Mouse (Mus musculus) embryonic facial prominence, embryonic 13.5 days (tissue): ENCODE measurements around the gene Mettl8. TPM values are rescaled to one million over a fixed set of nuclear protein-coding genes. Genes with fewer than 3 reads are reported as not detected.
A peak's percentile ranks its signal among the peaks of the same experiment; 100 is the strongest.

Experiments used
- ATAC-seq: fragments of 200-750 bp; cut with Nextera tagmentation; 2 replicates; pipeline ENCODE4 v1.8.0; 2017; ENCODE audit warnings: low read depth; ENCODE audit not compliant: insufficient number of reproducible peaks, insufficient read depth, low FRiP score, low TSS enrichment
- H3K27ac ChIP-seq: fragments of 300-500 bp; sonication (generic); 2 replicates; pipeline ENCODE4 v1.5.1; 2015; ENCODE audit warnings: moderate library complexity, mild to moderate bottlenecking, inconsistent platforms
- H3K27me3 ChIP-seq: fragments of 300-500 bp; sonication (generic); 2 replicates; pipeline ENCODE4 v1.6.1; 2015; ENCODE audit warnings: mild to moderate bottlenecking, inconsistent platforms
- H3K36me3 ChIP-seq: fragments of 300-500 bp; sonication (generic); 2 replicates; pipeline ENCODE4 v1.6.1; 2015; ENCODE audit warnings: mild to moderate bottlenecking, inconsistent platforms
- H3K4me1 ChIP-seq: fragments of 300-500 bp; sonication (generic); 2 replicates; pipeline ENCODE4 v1.6.1; 2015; ENCODE audit warnings: inconsistent platforms
- H3K4me2 ChIP-seq: fragments of 300-500 bp; sonication (generic); 2 replicates; pipeline ENCODE4 v1.6.1; 2015; ENCODE audit warnings: moderate library complexity, mild to moderate bottlenecking, inconsistent platforms
- H3K4me3 ChIP-seq: fragments of 300-500 bp; sonication (generic); 2 replicates; pipeline ENCODE4 v1.5.1; 2015; ENCODE audit warnings: mild to moderate bottlenecking, inconsistent platforms
- H3K9ac ChIP-seq: fragments of 300-500 bp; sonication (generic); 2 replicates; pipeline ENCODE4 v1.6.1; 2015; ENCODE audit warnings: mild to moderate bottlenecking, inconsistent platforms
- H3K9me3 ChIP-seq: fragments of 300-500 bp; sonication (generic); 2 replicates; pipeline ENCODE4 v1.6.1; 2016; ENCODE audit warnings: inconsistent platforms
- WGBS: fragments of 180-500 bp; shearing (Covaris S2); methylation state at CpG from one replicate; pipeline ENCODE4 v1.1.7; 2015; ENCODE audit warnings: mixed read lengths; 5-methylcytosine and 5-hydroxymethylcytosine counted together
- polyA plus RNA-seq: library from polyadenylated mRNA; unstranded; fragments of >200 nt; fragmentation: Nextera tagmentation; extraction: Ambion mirVana; gene quantifications from 2 replicates; pipeline ENCODE4 v1.2.1, GENCODE M21; 2015

Gene Mettl8
- polyA plus RNA-seq, 1 experiment from 2014 or later, result 19.5 TPM

- H3K36me3 ChIP-seq, result no peaks in the 10 kb centered on the region
- ATAC-seq, result no peak
- H3K27ac ChIP-seq, result no peak overlapping the region
- no peak overlapping the region for H3K4me3 ChIP-seq
- H3K4me1 ChIP-seq, result peaks cover 43% of the 10 kb centered on the region
- no peaks in the 10 kb centered on the region for H3K9me3 ChIP-seq
- no peak overlapping the region for H3K9ac ChIP-seq
- H3K27me3 ChIP-seq, result no peaks in the 10 kb centered on the region
- H3K4me2 ChIP-seq, result no peak overlapping the region
- 74% methylated on average over 2 of the region's 2 CpGs for WGBS
Measured at GRCm38 (mm10) chr2:70919913-70920522, 135.4 kb downstream of the Mettl8 start.

- H3K4me2 ChIP-seq, result no peak overlapping the region
- H3K9me3 ChIP-seq, result no peaks in the 10 kb centered on the region
- H3K36me3 ChIP-seq, result no peaks in the 10 kb centered on the region
- H3K4me1 ChIP-seq, result peaks cover 49% of the 10 kb centered on the region
- H3K4me3 ChIP-seq, result no peak overlapping the region
- ATAC-seq, result no peak
- WGBS, result 82% methylated on average over 2 of the region's 2 CpGs
- H3K27ac ChIP-seq, result peak overlapping the region; percentile 66
- H3K9ac ChIP-seq, result no peak overlapping the region
- H3K27me3 ChIP-seq, result no peaks in the 10 kb centered on the region
Measured at GRCm38 (mm10) chr2:70918516-70918915, 136.9 kb downstream of the Mettl8 start.

Other genes starting within 250 kb of the Mettl8 start
- 33.5 and 33.6 TPM in 2 replicates for gene Tlk1, start 229.9 kb downstream of the Mettl8 start, polyA plus RNA-seq
- gene Dcaf17, start 255 bp downstream of the Mettl8 start, polyA plus RNA-seq, result 34.5 and 38.6 TPM in 2 replicates
- 4.2 and 5.4 TPM in 2 replicates for gene Cybrd1, start 62.3 kb upstream of the Mettl8 start, polyA plus RNA-seq
- 110 and 120 TPM in 2 replicates for gene Dync1i2, start 156.1 kb upstream of the Mettl8 start, polyA plus RNA-seq